Mouse (Mus musculus) gonadal fat pad, adult 2 months (tissue): ENCODE data around the gene Prkcq. TPM values are rescaled to one million over a fixed set of nuclear protein-coding genes. Genes with fewer than 3 reads are reported as not detected.

Experiments used
- DNase-seq: peaks from one replicate; pipeline ENCODE4 v3.0.0-alpha.2; 2012; ENCODE audit warnings: low read depth
- polyA plus RNA-seq: library from polyadenylated mRNA; depleted of rRNA; stranded (reverse); fragments of >200 nt; gene quantifications from 2 replicates; pipeline ENCODE4 v1.2.3, GENCODE M21; 2012

Gene Prkcq
- polyA plus RNA-seq, 1 experiment = 1.6 TPM

DNA sequence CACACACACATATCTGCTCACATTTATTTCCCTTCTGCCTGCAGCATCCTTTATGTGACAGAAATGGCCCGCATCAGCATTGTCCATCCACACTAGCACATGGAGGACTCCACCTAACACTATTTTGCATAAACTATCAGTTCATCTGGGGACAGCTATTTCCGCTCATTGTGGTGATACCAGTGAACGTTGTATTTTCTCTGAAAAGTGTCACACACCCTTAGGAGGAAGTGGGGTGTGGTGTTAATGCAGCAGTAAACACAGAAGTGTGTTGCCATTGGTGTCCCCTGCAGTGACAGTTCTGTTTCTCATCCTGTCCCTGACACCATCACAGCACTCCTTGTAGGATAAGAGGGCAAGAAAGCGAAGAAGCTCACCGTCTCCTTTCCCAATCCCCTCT is 46.2 kb downstream of the Prkcq start:
- no peak for DNase-seq

DNA sequence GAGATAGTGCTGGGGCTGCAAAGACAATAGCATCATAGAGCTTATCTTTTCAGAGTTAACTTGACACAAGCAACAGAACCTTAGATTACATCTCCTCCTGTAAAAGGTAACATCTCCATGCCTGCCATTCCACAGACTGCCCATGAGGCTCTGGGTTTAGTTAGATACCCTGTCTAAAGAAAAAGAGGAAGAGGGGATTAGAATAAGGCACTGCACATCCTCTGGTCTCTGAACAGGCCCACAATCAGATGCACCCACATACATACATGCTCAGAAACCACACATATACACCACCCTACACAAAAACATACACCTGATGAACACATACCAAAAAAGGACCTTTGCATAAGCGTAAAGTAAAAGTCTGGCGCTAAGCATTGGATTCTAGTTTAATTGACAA is 47.4 kb downstream of the Prkcq start:
- no peak for DNase-seq

DNA sequence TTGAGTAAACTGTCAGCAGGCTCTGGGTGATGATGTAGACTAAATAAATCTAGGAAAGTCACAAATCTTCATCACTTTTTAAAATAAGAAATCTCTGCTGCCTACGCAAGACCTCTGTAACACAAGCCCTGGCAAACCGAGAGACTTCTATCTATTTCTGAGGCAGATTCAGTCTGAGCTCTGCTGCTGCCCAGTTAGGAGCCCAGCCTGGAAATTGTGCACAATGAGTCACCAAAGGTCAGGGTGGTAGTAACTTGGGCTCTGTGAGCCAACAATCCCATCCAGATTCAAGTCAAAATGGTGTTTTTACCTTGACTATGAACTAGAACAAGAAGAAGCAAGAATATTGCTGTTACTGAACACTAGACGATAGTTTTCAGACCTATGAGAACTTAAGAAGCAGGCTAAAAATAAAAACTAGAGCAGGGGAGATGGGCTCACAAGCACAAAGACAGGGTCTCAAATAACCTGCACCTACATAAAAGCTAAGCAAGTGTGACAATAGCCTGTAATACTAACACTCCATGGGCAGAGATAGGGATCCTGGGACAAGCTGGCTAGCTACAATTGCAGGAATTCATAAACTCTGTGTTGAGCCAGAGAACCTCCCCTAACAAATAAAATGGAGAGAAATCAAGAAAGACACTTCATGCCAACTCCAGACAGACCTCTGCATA is 53.0 kb downstream of the Prkcq start:
- DNase-seq = no peak

DNA sequence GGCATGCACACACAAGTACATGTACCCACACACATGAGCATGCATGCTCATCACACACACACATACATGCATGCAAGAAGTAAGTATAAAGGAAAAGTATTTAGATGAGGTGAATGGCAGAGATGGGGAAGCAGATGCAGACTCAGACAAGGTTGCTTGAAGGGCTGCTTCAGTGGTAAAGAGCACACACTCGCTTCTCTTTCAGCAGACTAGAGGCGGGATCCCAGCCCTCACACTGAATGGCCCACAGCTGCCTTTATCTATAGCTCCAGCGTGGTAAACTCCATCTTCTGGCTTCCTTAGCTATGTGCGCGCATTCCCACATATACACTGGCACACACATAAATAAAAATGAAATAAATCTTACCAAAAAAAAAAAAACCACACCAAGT is 53.6 kb downstream of the Prkcq start:
- DNase-seq = no peak

DNA sequence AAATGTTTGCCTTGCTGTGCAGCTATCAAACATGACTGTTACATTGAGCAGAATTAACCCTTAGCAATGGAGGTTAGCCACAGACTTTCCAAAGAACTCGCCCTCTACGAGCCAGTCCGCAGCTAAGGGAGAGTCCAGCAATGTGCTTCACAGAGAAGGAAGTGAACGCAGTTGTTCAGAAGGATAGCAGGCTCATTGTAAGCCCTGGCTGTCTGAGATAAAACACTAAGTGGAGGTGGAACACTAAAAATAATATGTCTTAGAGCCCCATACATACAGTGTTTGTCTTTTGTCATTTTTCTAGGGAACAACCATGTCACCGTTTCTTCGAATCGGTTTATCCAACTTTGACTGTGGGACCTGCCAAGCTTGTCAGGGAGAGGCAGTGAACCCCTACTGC is 54.6 kb downstream of the Prkcq start:
- no peak for DNase-seq

DNA sequence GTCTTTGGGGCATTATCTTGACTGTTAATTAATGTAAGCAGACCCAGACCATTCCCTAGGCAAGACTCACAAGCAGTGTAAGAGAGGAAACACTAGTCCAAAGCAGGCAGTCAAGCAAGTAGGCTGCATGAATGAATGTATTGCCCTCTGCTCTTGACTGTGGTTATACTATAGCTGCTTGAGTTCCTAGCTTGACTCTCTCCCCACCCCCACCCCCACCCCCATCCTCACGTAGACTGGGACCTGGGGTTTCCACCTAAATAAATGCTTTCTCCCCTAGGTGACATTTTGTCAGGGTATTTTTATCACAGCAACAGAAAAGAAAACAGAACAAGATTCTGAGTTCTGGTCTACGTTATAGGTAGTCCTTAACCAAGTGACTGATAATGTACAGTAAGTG is 57.2 kb downstream of the Prkcq start:
- DNase-seq = no peak

DNA sequence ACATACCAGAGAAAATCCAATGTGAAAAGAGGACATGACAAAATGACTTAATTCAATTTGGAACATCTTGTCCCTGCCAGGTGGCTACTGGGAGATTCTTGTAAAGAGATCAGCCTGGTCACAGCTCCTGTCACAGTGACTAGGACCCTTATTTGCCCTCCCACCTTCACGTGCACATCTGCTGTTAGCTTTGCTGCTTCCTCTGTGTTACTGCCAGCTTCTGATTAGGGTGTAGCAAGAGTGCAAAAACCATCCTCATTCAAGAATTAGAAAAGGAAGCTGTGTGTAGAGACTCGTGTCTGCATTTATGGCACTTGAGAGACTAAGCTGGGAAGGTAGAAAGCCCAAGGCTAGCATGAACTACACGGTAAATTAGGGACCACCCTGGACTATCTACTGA is 59.2 kb downstream of the Prkcq start:
- no peak for DNase-seq

DNA sequence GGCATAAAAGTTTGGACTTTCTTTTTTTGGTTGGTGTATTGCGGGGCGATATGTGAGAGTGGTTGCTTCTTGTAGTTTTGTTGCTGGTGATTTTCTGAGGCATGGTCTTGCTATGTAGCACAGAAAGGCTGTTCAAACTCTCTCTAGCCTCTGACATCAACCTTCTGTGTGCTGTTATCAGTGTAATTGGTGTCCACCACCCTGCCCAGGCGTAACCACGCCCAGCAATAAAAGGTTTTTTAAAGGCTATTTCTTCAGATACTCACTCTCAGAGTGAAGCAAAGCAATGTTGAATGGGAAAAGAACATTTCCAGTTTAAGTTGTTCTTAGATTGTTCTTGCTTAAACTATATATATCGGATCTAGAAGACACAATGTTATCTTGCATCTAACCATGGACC is 60.1 kb downstream of the Prkcq start:
- no peak for DNase-seq

DNA sequence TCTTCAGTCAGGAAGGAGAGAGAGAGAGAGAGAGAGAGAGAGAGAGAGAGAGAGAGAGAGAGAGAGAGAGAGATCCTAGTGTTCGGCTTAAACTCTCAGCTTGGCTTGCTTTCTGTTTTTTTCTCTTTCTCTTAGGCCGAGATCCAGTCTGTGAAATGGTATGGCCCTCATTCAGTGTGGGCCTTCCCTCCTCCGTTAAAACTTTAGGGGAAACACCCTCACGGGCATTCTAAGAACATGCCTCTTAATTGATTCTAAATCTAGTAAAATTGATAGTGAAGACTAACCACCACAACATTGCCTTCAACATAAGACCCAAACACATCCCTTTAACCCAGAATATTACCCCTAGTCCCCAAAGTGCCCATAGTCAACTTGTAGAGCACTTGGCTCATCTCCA is 66.3 kb downstream of the Prkcq start:
- no peak for DNase-seq

DNA sequence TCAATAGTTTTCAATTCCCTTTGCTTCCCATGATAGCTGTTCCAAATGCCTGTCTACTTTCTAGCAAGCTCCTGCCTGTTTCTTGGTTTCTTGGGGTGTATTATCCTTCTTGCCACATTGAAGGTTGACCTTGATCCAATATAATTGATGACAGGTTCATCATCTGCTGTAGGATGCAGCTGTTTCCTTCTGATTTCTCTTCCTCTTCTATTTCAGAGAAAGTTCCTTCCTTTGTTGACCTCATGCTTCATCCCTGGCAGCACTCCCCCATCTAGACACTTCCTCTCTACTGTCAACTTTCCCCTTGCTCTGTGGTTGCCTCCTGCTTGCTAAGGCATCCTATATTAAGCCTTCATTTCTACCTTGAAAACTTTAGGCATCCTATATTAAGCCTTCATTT is 67.6 kb downstream of the Prkcq start:
- DNase-seq = no peak

DNA sequence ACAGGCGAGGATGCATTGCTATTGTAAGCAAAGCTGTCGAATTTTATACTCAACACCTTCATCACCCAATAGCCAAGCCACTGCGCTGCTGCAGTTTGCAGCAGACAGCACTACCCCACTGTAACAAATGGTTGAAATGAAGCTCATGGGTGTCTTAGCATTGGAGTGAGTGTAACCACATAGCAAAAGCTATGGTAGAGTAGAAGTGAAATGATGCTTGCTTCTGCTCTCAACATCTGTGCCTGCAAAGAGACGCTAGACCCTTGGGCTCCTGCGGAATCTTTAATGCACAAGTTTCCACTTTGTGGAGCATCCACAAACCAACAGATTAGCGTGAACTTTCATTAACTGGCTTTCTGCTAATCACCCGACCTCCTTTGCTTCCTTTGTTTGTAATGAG is 74.0 kb downstream of the Prkcq start:
- no peak for DNase-seq

DNA sequence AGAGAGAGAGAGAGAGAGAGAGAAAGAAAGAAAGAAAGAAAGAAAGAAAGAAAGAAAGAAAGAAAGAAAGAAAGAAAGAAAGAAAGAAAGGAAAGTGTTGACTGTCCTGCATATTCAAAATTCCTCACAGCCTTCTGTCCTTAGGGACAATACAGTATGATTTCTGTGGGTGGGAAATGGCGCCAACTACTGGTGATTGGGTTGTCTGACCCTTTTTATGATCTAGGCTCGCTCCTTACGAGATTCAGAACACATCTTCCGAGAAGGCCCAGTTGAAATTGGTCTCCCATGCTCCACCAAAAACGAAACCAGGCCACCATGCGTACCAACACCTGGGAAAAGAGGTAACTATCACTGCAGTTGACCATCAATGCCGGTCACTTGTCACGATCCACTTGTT is 82.0 kb downstream of the Prkcq start:
- no peak for DNase-seq

DNA sequence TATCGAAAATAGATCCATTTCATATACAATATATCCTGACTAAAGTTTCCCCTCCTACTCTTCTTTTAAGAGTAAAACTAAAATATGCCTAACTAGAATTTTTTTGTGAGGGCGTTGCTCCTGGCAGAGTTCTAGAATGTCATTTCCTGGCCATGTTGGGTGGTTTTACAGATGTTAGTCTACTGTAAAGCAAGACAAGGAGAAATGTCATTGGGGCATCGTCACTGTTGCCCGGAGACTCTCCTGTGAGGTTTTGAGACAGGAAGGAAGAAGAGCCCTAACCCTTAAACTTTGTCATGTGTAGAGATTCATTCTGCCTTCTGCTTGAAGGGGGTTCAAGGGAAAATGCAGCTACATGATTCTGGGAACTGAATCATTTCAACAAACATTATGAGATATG is 82.5 kb downstream of the Prkcq start:
- no peak for DNase-seq

DNA sequence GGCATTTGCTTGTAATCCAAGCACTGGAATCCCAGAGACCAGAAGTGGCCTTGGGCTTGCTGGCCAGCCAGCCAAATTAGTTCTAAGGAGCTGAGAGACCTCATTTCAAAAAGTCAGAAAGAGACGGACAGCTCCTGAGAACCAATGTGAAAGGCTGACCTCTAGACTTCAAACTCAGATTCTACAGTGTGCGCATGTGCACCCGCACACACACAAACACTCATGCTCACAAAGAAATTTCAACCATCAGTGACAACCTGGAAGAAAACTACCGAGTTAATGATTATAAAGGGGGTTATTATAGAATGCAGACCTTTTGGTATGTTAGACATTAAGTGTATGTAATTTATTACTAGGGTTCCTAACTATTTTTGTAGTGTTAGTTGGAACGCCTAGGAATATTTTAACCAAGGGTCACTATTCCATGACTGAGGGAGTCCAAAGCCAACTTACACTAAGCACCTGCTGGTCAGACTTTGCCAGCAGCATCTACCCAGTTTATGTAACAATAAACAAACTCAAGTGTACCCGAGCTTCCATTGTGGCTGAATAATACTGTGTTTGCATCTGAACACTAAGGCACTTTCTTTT is 85.4 kb downstream of the Prkcq start:
- DNase-seq = no peak

DNA sequence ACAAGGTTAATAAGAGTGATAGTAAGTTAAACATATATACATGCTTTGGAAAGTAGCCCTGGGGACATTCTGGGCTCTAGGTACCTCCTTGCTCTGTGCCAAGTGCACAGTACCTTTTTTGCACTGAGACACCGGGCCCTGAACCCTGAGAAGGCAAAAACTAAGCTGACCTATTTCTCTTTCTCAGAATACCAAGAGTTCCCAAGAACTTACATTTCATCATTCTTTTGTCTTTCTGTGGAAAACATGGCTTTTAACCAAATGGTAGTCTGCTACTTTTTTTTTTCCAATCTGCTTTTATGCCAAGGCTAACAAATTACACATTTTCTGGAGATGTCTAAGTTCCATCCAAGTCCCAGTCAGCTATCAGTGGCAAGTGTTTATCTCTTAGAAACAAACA is 86.3 kb downstream of the Prkcq start:
- no peak for DNase-seq

DNA sequence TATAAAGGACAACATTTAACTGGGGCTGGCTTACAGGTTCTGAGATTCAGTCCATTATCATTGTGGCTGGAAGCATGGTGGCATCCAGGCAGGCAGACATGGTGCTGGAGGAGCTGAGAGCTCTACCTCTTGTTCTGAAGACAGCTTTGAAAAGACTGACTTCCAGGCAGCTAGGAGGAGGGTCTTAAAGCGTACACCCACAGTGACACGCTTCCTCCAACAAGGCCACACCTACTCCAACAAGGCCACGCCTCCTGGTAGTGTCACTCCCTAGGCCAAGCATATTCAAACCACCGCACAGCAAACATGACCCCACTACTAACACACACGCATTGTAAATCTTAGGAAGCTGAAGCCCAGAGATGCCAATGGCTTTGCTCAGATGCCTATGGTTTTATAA is 87.5 kb downstream of the Prkcq start:
- no peak for DNase-seq

DNA sequence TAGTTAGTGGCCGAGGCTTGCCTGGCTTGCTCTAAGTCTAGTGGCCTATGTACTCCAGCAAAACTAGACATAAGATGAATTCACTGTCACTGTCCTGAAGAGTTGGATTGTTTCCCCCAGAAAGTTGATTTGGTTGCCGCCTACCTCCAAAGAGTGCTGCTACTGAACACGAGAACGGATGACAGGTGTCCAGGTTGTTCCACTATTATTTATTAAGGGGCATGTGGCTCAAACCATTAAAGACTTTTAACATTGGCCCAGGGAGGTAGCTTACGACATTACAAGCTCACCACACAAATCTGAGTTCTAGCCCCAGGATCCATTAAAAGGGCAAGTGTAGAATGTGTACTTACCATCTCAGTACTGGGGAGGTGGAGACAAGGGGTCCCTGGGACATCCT is 92.9 kb downstream of the Prkcq start:
- DNase-seq = no peak

DNA sequence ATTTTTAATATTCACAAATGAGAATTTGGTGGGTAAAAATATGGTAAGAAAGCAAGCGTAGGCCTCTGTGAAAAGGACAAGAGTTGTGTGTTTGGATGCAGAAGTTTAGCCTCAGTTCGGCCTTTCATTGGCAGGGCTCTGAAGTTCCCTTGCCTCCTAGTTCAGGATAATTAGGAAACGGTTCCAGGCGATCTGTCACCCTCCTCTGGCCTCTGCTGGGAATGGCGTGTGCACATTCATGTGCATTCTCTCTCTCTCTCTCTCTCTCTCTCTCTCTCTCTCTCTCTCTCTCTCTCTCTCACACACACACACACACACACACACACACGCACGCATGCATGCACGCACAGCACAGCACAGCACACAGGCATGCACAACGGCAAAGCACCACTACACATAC is 93.5 kb downstream of the Prkcq start:
- no peak for DNase-seq

DNA sequence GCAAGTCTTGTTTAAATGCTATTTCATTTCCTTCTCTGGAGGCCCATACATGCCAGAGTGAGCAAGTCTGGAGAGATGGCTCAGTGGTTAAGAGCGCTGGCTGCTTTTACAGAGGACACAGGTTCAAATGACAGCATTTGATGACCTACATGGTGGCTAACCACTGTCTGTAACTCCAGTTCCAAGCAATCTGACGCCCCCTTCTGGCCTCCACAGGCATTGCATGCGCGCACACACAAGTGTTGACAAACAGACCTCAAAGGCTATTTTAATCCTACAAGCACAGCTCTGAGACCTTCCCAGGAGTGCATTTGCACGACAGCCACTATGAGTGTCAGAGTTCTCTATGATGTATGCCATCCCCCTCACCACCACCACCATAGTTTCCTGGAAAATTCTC is 94.4 kb downstream of the Prkcq start:
- DNase-seq = no peak

DNA sequence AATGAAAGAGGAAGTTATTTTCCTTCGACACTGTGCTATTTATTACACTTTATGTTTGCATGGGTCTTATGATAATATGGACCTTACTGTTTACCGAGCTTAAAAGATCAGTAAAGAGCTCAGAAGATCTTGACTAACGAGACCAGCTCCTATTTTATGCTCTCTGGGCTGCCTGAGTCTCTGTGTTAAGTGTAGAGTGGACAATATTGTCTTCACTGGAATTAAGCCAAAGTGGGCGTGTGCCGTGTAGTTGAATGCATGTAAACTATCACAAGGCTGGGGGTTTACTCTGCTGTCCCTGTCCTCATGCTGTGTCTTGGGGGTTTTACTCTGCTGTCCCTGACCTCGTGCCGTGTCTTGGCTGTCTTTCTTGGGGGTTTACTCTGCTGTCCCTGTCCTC is 107.1 kb downstream of the Prkcq start:
- DNase-seq = no peak

DNA sequence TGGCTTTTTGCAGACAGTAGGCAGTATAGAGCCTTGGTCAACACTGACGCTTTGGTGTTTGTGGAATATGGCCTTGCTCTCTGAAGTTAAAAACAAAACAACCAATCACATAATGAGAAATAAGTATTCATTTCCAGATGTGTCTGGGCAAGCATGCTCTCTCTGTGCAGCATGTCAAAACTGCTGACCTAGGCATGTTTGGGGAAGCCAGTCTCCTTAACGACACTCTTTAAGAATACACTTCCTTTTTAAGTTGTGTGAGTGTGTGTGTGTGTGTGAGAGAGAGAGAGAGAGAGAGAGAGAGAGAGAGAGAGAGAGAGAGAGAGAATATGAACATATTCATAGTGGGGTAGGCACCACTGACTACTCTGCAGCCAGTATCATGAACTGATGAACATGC is 108.3 kb downstream of the Prkcq start:
- no peak for DNase-seq

DNA sequence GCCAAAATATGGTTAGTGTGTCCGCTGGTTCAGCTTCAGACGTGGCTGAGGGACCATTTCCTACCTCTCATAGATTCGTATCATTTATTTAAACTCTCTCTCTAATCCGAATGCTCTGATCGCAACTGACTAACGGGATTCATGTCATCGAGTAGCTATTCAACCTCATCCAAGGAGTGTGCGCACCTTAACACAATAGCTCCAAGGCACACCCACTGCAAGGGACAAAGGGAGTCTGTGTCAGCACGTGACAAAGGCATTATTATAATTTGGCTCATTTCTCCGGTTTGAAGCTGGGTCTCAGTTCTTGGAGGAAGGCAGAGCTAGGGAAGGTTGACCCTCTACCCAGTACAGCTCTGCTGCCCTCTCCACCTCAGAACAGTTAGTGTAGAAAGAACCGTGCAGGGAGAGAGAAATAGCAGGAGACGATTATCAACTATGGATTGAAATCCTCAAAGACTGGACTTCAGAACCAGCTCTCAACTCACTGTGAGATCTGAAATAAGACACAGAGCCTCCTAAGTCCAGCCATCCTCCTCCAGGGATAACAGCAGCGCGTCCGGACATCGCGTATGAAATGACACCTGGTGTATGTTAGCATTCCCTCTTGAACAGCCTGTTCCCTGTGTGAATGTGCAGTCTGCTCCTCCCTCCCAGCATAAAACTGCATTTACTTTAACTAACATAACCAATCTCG is 116.1 kb downstream of the Prkcq start:
- DNase-seq = no peak

DNA sequence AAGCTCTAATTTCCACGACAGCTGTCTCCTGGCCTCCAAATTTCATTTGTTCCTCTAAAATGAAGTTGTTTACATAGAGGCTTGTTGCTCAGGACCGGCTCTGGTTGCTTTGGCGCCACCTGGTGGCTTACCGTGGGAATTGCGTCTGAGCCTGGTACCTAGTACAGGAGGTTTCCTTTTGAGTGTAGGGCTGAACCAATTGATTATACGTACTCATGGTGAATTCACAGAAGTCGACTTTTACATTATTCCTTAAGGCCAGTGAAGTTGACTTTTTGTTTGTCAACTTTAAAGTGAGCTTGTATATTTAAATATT is 116.6 kb downstream of the Prkcq start:
- DNase-seq = no peak

DNA sequence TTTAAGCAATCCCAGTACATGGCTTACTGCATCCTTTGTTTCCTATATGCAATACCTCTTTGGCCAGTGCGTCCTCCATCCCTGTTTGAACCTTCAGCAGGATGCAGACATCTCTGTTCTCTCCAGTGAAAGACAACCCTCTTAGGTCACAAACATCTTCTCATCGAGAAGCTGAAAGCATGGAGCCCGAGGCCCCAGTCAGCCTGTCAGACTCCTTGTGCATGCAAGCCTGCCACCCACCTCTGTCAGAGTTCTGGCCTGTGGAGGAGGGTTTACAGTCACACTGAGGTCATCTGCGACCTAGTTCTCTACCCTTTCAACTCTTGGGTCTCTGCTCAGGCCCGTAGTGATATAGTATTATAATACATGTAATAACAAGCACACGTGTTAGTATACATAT is 119.0 kb downstream of the Prkcq start:
- no peak for DNase-seq
